Mouse (Mus musculus) small intestine, adult 2 months (tissue): ENCODE measurements around the gene Ip6k3.

Source experiments
- CTCF ChIP-seq: fragments of 200-500 bp; IDR thresholded peaks from 2 replicates; pipeline ENCODE4 v1.5.1; 2012; ENCODE audit warnings: low read depth, mild to moderate bottlenecking, control low read depth, inconsistent platforms, low read length, moderate library complexity, mixed read lengths; ENCODE audit not compliant: insufficient replicate concordance, insufficient read length; ENCODE audit errors: extremely low read depth
- POLR2A ChIP-seq: fragments of 200-500 bp; IDR thresholded peaks from 2 replicates; pipeline ENCODE4 v1.6.1; 2012; ENCODE audit warnings: low read depth, mild to moderate bottlenecking, control low read depth, inconsistent platforms, low read length, moderate library complexity

DNA sequence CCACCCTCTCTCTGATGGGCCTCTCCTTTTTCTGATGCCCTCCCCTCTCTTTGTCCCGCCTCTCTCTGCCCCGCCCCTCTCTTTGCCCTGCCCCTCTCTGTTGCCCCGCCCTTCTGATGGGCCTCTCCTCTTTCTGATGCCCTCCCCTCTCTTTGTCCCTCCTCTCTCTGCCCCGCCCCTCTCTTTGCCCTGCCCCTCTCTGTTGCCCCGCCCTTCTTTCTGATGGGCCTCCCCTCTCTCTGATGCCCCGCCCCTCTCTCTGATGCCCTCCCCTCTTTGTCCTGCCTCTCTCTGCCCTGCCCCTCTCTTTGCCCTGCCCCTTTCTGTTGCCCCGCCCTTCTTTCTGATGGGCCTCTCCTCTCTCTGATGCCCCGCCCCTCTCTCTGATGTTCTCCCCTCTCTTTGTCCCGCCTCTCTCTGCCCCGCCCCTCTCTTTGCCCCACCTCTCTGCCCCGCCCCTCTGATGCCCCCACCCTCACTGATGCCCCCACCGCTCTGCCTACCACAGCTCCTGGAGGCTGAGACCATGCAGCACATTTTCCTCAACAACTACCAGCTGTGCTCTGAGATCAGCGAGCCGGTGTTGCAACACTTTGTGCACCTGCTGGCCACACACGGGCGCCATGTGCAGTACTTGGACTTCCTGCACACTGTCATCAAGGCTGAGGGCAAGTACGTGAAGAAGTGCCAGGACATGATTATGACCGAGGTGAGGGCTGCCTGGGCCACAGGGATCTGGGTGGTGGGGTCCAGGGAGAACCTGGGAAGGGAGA is 61.7 kb downstream of the Ip6k3 start:
- TF ChIP-seq CTCF, result no peak
- no peak for TF ChIP-seq POLR2A
